Mouse (Mus musculus) stomach, embryonic 16.5 days (tissue): ENCODE data around the gene Mex3a. TPM values are rescaled to one million over a fixed set of nuclear protein-coding genes. Genes with fewer than 3 reads are reported as not detected.

Source experiments
- ATAC-seq: fragments of 200-750 bp; cut with Nextera tagmentation; 2 replicates; pipeline ENCODE4 v1.8.0; 2017; ENCODE audit warnings: moderate number of reproducible peaks, moderate TSS enrichment; ENCODE audit not compliant: insufficient read depth, low FRiP score
- H3K27ac ChIP-seq: fragments of 300-500 bp; sonication (generic); 2 replicates; pipeline ENCODE4 v1.5.1; 2014; ENCODE audit warnings: low read length
- H3K27me3 ChIP-seq: fragments of 300-500 bp; sonication (generic); 2 replicates; pipeline ENCODE4 v1.6.1; 2014; ENCODE audit warnings: low read length, control low read depth, mixed read lengths; ENCODE audit not compliant: control insufficient read depth, insufficient read depth
- H3K36me3 ChIP-seq: fragments of 300-500 bp; sonication (generic); 2 replicates; pipeline ENCODE4 v1.6.1; 2014; ENCODE audit warnings: low read length; ENCODE audit not compliant: control insufficient read depth, insufficient read depth
- H3K4me1 ChIP-seq: fragments of 300-500 bp; sonication (generic); 2 replicates; pipeline ENCODE4 v1.6.1; 2014; ENCODE audit warnings: low read length, control low read depth, mixed read lengths; ENCODE audit not compliant: control insufficient read depth, insufficient read depth
- H3K4me2 ChIP-seq: fragments of 300-500 bp; sonication (generic); 2 replicates; pipeline ENCODE4 v1.6.1; 2014; ENCODE audit warnings: low read depth, low read length, mixed read lengths
- H3K4me3 ChIP-seq: fragments of 300-500 bp; sonication (generic); replicated peaks from 2 replicates; pipeline ENCODE4 v1.5.1; 2014; ENCODE audit warnings: mild to moderate bottlenecking, low read length
- H3K9ac ChIP-seq: fragments of 300-500 bp; sonication (generic); 2 replicates; pipeline ENCODE4 v1.6.1; 2014; ENCODE audit warnings: low read length
- H3K9me3 ChIP-seq: fragments of 300-500 bp; sonication (generic); replicated peaks from 2 replicates; pipeline ENCODE4 v1.6.1; 2016; ENCODE audit warnings: low read length, control low read depth; ENCODE audit not compliant: control insufficient read depth
- WGBS: fragments of 180-500 bp; shearing (Covaris S2); extraction: QIAGEN DNeasy Blood & Tissue Kit; methylation state at CpG from one replicate; pipeline ENCODE4 v1.1.7; 2014; 5-methylcytosine and 5-hydroxymethylcytosine counted together
- polyA plus RNA-seq: library from polyadenylated mRNA; unstranded; fragments of >200 nt; fragmentation: Nextera tagmentation; extraction: Ambion mirVana; gene quantifications from 2 replicates; pipeline ENCODE4 v1.2.1, GENCODE M21; 2015

Gene Mex3a
- polyA plus RNA-seq, 1 experiment from 2014 or later = 11.4 TPM

DNA sequence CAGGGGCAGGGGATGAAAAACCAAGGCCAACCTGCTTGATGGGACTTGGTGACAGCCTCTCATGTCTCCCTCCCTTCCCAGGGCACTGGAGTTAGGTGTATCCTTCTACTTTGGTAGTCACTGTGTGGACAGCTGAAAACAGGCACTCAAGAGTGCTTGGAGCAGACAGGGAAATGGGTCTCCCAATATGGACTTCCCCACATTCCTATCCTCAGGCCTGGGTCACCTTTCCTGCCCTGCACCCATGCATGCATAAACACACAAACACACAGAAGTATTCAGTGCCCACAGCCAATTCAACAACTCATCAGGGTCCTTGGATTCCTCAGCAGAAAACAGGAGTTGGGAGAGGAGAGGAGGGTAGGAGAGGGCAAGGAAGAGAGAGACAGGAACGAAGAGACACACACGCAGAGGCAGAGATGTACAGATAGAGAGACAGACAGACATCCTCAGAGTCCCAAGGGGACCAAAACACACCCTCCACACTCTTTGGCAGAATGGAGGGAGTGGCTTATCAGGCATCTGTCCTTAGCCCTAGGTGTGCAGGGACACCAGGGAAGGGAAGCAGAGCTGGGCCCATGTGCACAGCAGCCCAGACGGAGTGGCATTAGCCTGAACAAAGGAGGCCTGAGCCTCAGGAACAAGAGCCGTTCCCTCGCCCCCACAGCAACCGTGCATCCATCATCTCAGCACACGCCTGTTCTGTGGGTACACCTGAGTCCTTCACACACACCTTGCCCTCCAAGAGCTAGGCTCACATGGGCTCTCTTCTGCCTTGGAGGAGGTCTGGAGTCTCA lies 2.8 kb upstream of the Mex3a start:
- Histone ChIP-seq H3K9ac (peak overlapping the region; percentile 97), H3K27me3 (no peaks in the 10 kb centered on the region), H3K9me3 (no peaks in the 10 kb centered on the region), H3K27ac (no peak overlapping the region; the same call in 1 of the 2 replicates), H3K36me3 (peaks cover 6% of the 10 kb centered on the region; the same call in 1 of the 2 replicates), H3K4me3 (peak overlapping the region; percentile 67; the same call in 1 of the 2 replicates), H3K4me2 (peak overlapping the region; percentile 79), H3K4me1 (peaks cover 47% of the 10 kb centered on the region)
- WGBS = 35% methylated on average over 7 of the region's 7 CpGs
- ATAC-seq = no peak

DNA sequence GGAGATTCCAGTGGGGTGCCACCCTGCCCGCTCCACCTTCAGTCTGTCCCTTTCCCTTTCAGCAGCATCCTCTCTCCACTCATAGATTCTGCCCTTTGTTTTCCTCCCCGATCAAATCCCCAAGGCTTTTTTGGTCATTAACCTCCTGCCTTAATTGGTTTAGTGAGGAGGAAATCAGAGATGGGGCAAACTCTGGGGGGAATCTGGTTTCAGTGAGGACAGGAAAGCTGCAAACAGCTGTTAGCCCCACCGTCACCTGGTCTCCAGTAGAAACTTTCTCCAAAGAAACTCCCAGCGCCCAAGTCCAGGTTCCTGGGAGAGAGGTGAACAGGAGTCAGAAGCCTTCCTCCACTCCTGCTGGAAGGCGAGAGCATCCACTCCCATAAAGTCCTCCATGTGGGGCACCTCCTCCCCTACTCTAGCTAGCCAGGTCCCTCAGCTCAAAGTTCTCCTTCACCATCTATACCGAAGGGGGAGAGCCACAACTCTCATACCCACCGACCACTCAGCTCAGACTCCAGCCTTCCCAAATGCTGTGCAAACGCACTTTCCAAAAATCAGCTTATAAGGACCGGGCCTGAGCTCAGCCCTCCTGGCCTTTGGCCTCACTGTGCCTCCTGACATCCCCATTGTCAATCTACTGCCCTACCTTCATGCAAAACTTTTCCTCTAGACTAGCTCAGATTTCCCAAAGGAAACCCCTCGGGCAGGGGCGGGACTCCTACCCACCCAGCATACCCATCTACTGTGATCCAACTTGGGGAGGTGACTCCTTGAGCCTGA lies 1.9 kb upstream of the Mex3a start:
- ATAC-seq = no peak
- peak overlapping the region; percentile 79 for H3K4me2 ChIP-seq
- H3K4me3 ChIP-seq = peak overlapping the region; percentile 67
- peak overlapping the region; percentile 87 for H3K27ac ChIP-seq
- WGBS = 14% methylated on average over 11 of the region's 11 CpGs
- H3K4me1 ChIP-seq = peaks cover 56% of the 10 kb centered on the region
- no peaks in the 10 kb centered on the region for H3K36me3 ChIP-seq
- peak overlapping the region; percentile 97 for H3K9ac ChIP-seq
- H3K9me3 ChIP-seq = no peaks in the 10 kb centered on the region
- H3K27me3 ChIP-seq = no peaks in the 10 kb centered on the region

DNA sequence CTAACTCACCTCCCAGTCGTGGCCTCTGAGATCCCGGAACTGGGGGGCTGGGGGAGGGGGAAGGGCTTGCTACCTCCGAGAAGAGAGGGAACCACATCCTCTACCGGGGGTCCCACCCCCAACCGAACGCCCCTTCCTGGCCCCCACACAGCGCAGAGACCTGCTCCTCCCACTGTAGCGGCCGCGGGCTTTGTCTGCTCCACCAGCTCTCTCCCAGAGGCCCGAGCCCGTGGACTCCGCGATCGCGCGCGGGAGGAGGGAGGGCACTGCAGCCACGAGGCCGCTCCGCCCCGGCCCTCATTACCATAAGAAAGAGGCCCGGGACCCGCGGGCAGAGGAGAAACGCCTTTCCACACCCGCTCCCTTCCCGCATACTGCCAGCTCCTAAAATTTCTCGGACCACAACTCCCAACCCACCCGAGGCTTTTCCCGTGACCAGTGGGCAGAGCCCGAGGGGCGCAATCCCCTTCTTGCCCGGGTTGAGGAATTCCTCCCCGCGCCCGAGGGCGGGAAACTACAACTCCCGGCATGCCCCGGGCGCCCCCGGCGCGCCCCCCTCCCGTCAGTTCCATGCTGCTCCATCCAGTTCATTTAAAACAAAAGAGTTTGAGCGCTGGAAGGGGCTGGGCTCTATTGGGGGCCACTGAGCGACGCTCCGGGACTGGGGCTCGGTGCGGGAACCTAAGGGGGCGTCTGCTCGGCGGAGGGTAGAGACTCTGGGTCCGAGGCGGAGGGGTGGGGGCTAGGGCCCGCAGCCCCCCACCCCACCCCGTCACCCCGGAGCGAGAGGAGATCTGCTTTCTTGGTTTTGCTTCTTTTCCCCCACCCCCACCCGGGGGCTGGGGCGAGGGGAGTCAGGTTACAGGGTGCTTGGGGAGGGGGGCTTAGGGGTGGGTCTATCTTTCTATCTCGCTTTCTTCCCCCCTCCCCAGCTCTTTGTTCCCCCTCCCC lies 572 bp upstream of the Mex3a start:
- peak overlapping the region; percentile 97 for H3K9ac ChIP-seq
- ATAC-seq = peak; percentile 85
- peak overlapping the region; percentile 87 for H3K27ac ChIP-seq
- no peaks in the 10 kb centered on the region for H3K9me3 ChIP-seq
- peaks cover 62% of the 10 kb centered on the region for H3K4me1 ChIP-seq
- H3K27me3 ChIP-seq = no peaks in the 10 kb centered on the region
- peak overlapping the region; percentile 67 for H3K4me3 ChIP-seq
- H3K36me3 ChIP-seq = 0 out of 2 replicates have a peak, but pooled peaks cover 3% of the 10 kb centered on the region
- 1% methylated on average over 61 of the region's 63 CpGs for WGBS
- H3K4me2 ChIP-seq = peak overlapping the region; percentile 79

DNA sequence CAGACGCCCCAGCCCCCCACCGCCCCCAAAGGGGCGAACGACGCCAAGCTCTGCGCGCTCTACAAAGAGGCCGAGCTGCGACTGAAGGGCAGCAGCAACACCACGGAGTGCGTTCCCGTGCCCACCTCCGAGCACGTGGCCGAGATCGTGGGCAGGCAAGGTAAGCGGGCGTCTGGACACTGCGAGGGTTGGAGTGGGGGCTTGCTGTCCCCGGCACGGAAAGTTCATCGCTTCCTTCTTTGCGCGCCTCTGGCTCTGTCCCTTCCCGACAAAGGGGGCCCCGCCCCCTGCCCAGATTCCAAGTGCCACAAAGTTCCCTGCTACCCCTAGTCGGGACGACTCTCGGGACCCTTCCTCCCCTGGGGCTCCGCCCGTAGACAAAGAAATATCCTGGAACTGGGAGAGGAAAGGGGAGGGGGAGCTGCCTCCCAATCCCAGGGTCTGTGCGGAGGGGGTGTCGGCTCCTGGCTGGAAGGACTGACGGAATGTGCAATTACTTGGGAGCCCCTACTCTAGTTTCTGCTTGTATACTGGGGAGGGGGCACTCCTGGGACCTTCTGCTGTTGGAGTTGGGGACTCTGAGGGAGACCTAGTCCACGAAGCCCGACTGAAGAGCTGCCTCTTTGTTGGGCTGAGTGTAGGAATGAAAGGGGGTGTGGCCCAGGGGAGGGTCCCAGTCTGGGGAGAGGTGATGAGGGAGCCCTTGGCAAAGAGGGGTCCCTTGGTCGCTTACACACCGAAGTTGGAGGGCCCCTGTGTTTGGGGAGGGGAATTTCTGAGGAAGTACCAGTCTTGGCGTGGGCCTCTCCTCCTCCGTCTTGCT lies 705 bp downstream of the Mex3a start:
- Histone ChIP-seq H3K9ac (peak overlapping the region; percentile 97), H3K36me3 (peaks cover 9% of the 10 kb centered on the region; the same call in 1 of the 2 replicates), H3K4me2 (peak overlapping the region; percentile 79), H3K4me1 (peaks cover 62% of the 10 kb centered on the region), H3K4me3 (peak overlapping the region; percentile 67), H3K27ac (peak overlapping the region; percentile 87), H3K9me3 (no peaks in the 10 kb centered on the region), H3K27me3 (no peaks in the 10 kb centered on the region)
- under 1% methylated on average over 40 of the region's 40 CpGs for WGBS
- peak; percentile 6; the same call in 1 of the 2 replicates for ATAC-seq

DNA sequence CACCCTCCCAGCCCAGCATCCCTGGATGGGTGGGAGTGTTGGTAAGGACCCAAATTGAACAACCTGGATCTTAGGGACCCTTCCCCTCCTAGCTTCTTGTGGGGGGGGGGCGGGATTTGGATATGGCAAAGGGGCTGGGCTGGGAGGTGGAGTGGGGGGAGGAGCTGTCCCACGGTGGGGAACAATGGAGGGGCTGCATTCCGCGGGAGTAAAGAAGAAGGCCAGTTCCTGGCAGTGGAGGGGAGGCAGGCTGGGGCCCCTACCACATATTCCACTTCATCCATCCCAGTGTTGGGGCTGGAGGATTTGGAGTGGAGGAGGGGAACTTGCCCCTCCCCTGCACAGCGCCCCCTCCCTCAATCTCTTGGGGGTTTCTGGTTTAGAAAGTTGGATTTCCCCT lies 1.5 kb downstream of the Mex3a start:
- Histone ChIP-seq H3K36me3 (peaks cover 12% of the 10 kb centered on the region), H3K4me3 (peak overlapping the region; percentile 67), H3K27me3 (no peaks in the 10 kb centered on the region), H3K4me2 (peak overlapping the region; percentile 79), H3K27ac (peak overlapping the region; percentile 87), H3K9ac (peak overlapping the region; percentile 97), H3K9me3 (no peaks in the 10 kb centered on the region), H3K4me1 (peaks cover 62% of the 10 kb centered on the region)
- 1% methylated on average over 5 of the region's 5 CpGs for WGBS
- ATAC-seq = no peak

DNA sequence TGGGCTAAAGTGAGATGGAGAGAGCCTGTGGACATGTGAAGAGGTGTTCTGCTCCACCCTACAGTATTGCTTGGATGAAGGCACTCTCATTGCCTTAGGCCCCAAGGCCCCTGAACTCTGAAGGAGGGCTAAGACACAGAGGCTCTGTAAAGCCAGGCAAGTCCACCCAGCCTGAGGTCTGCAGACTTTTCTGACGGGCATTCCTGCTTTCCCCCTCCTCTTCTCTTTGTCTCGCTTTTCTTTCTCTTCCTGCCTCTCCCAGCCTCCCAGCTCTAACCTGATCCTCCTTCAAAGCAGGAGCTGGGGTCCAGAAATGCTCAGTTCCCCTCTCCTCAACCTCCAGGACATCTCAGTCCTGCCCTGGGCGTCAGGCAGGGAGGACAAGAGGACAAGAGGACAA lies 2.8 kb downstream of the Mex3a start:
- peak overlapping the region; percentile 66 for H3K9ac ChIP-seq

DNA sequence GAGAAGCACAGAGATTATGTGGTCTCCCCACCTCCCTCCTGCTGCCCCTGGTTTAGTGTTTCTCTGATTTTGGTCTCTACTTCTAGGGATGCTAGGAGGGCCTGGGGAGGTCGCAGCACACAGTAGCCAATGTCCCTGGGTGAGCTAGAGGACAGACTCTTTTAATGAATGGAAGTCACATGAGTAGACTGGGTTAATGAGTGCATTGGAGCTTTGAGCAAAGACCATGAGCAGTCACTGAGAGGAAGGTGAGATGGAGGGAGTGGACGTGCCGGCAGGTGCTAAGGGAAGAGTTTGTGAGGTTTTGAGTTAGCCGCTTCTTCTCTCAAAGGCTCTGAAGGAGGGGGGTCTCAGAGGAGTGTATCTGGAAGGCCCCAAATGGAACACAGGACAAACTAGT lies 3.3 kb downstream of the Mex3a start:
- Histone ChIP-seq H3K9me3 (no peaks in the 10 kb centered on the region), H3K9ac (peak overlapping the region; percentile 66), H3K36me3 (peaks cover 12% of the 10 kb centered on the region), H3K4me1 (peaks cover 51% of the 10 kb centered on the region), H3K27ac (no peak overlapping the region), H3K4me2 (peak overlapping the region; percentile 79), H3K27me3 (no peaks in the 10 kb centered on the region), H3K4me3 (no peak overlapping the region)
- WGBS = 57% methylated on average over 4 of the region's 4 CpGs
- ATAC-seq = no peak

More for the DNA sequence above, 2.8 kb downstream of the Mex3a start:
- H3K4me2 ChIP-seq = peak overlapping the region; percentile 79
- 25% methylated on average over 3 of the region's 3 CpGs for WGBS
- H3K4me3 ChIP-seq = peak overlapping the region; percentile 67; the same call in 1 of the 2 replicates
- H3K36me3 ChIP-seq = peaks cover 12% of the 10 kb centered on the region
- no peak overlapping the region for H3K27ac ChIP-seq
- H3K4me1 ChIP-seq = peaks cover 56% of the 10 kb centered on the region
- H3K27me3 ChIP-seq = no peaks in the 10 kb centered on the region
- no peak for ATAC-seq
- no peaks in the 10 kb centered on the region for H3K9me3 ChIP-seq
